Comparison of ENCODE assay signal across 8 mouse cellular contexts in genomic region chr10:77984660-77985059, GRCm38 (mm10). TPM values are rescaled to one million over a fixed set of nuclear protein-coding genes. Genes with fewer than 3 reads are reported as not detected.
DNase-seq lines count a peak whose midpoint lies in the region; ATAC-seq and TF ChIP-seq lines count a peak whose summit lies in the region.

No protein-coding gene starts in this region.

- no peak for TF ChIP-seq CTCF in Patski (IDR thresholded peaks at IDR 0.05)

- H3K9me3 ChIP-seq in forebrain, embryonic 12.5 days, result no peaks in the 10 kb centered on the region
- no peaks in the 10 kb centered on the region for H3K9me3 ChIP-seq in hindbrain, embryonic 10.5 days

- no peak overlapping the region for H3K4me3 ChIP-seq in forebrain, embryonic 12.5 days (replicated peaks)
- no peak overlapping the region for H3K4me3 ChIP-seq in hindbrain, embryonic 10.5 days

- no peak overlapping the region for H3K9ac ChIP-seq in forebrain, embryonic 12.5 days

- H3K4me2 ChIP-seq in forebrain, embryonic 12.5 days, result no peak overlapping the region

- DNase-seq in Patski (ENCODE audit: low read depth, low spot score), result peak; percentile 28
- peak; percentile 84 for DNase-seq in c-Kit-positive CD71-positive TER-119-positive erythroid progenitor cells, embryonic 14.5 days (ENCODE audit: low spot score)
- peak; percentile 74 for DNase-seq in hindbrain, embryonic 10.5 days (ENCODE audit: low spot score)
- peak; percentile 72 to 81 for DNase-seq in layer of hippocampus, postnatal 14 days (ENCODE audit: low spot score in 2 of 2)
- DNase-seq in lung, postnatal 36 days, result peak; percentile 80
- peak; percentile 77 for DNase-seq in retina, postnatal 7 days (ENCODE audit: low read depth, low spot score)
- peak; percentile 59 for DNase-seq in yolk sac, embryonic 10.5 days (ENCODE audit: low spot score)

- peak; percentile 61 for ATAC-seq in Patski
- peak; percentile 70 for ATAC-seq in forebrain, embryonic 12.5 days (ENCODE audit: low FRiP score)

- POLR2A ChIA-PET in Patski (lab: Charles Lee), result interaction anchor here (0.7 to 1.5 kb wide), 2 partner anchors 25 to 32 kb away, joined by 3 to 4 read pairs; partner anchors contain the start of gene Pfkl

- in situ Hi-C loops in Patski (cut with MboI; ENCODE audit: low pct_unique_long_range_greater_than_20kb), result loop anchor here (5.0 kb wide), 1 partner anchor 62 kb away; no protein-coding TSS in a partner anchor

- CTCF ChIA-PET in Patski (lab: Charles Lee), result interaction anchor here (0.8 to 2.3 kb wide), 9 partner anchors 8 to 163 kb away, joined by 3 to 17 read pairs (median 5); no protein-coding TSS in a partner anchor

- no peaks in the 10 kb centered on the region for H3K27me3 ChIP-seq in Patski
- H3K27me3 ChIP-seq in forebrain, embryonic 12.5 days, result no peaks in the 10 kb centered on the region
- no peaks in the 10 kb centered on the region for H3K27me3 ChIP-seq in hindbrain, embryonic 10.5 days (ENCODE audit: insufficient read depth, poor library complexity, severe bottlenecking)

- H3K27ac ChIP-seq in forebrain, embryonic 12.5 days, result no peak overlapping the region
- no peak overlapping the region for H3K27ac ChIP-seq in hindbrain, embryonic 10.5 days

- WGBS in forebrain, embryonic 12.5 days, result 3% methylated on average over 4 of the region's 4 CpGs
- WGBS in hindbrain, embryonic 10.5 days, result 4% methylated on average over 4 of the region's 4 CpGs

- H3K4me1 ChIP-seq in forebrain, embryonic 12.5 days, result no peaks in the 10 kb centered on the region
- H3K4me1 ChIP-seq in hindbrain, embryonic 10.5 days (replicated peaks), result peaks cover 6% of the 10 kb centered on the region

- H3K36me3 ChIP-seq in forebrain, embryonic 12.5 days (replicated peaks), result peaks cover 56% of the 10 kb centered on the region
- peaks cover 80% of the 10 kb centered on the region for H3K36me3 ChIP-seq in hindbrain, embryonic 10.5 days

RNA-seq across cellular contexts. Expression of gene 1810043G02Rik, which starts 6.3 kb away (rescaled TPM):
- 38.5 TPM for polyA plus RNA-seq in Patski (2021)
- polyA plus RNA-seq in forebrain, embryonic 12.5 days (2016; fragmentation: Nextera tagmentation; extraction: Ambion mirVana), result 28.1 and 32.2 TPM in 2 replicates
- polyA plus RNA-seq in hindbrain, embryonic 10.5 days (2016; fragmentation: Nextera tagmentation; extraction: Ambion mirVana), result 40.7 and 42.9 TPM in 2 replicates
- 10 to 100 TPM; 35.2 to 37.4 TPM for total RNA-seq in layer of hippocampus, postnatal 14 days (2021)

RNA-seq across cellular contexts. Expression of gene Trpm2, which starts 14.3 kb away (rescaled TPM):
- 0.21 TPM for polyA plus RNA-seq in Patski (2021)
- polyA plus RNA-seq in forebrain, embryonic 12.5 days (2016; fragmentation: Nextera tagmentation; extraction: Ambion mirVana), result 0.62 and 1.1 TPM in 2 replicates
- 0.88 and 1.2 TPM in 2 replicates for polyA plus RNA-seq in hindbrain, embryonic 10.5 days (2016; fragmentation: Nextera tagmentation; extraction: Ambion mirVana)
- 10 to 100 TPM; 31.3 to 32.6 TPM for total RNA-seq in layer of hippocampus, postnatal 14 days (2021)

RNA-seq across cellular contexts. Expression of gene Pfkl, which starts 25.2 kb away (rescaled TPM):
- 131 TPM for polyA plus RNA-seq in Patski (2021)
- 134 and 135 TPM in 2 replicates for polyA plus RNA-seq in forebrain, embryonic 12.5 days (2016; fragmentation: Nextera tagmentation; extraction: Ambion mirVana)
- 187 and 243 TPM in 2 replicates for polyA plus RNA-seq in hindbrain, embryonic 10.5 days (2016; fragmentation: Nextera tagmentation; extraction: Ambion mirVana)
- 100 to 1,000 TPM; 155 to 164 TPM for total RNA-seq in layer of hippocampus, postnatal 14 days (2021)

RNA-seq across cellular contexts. Expression of gene Dnmt3l, which starts 57.1 kb away (rescaled TPM):
- 0.26 TPM for polyA plus RNA-seq in Patski (2021)
- polyA plus RNA-seq in forebrain, embryonic 12.5 days (2016; fragmentation: Nextera tagmentation; extraction: Ambion mirVana), result not detected in 2 replicates
- polyA plus RNA-seq in hindbrain, embryonic 10.5 days (2016; fragmentation: Nextera tagmentation; extraction: Ambion mirVana), result not detected in 2 replicates
- total RNA-seq in layer of hippocampus, postnatal 14 days (2021), result under 1 TPM; 0.39 to 0.57 TPM

RNA-seq across cellular contexts. Expression of gene Aire, which starts 58.8 kb away (rescaled TPM):
- 0.13 TPM for polyA plus RNA-seq in Patski (2021)
- polyA plus RNA-seq in forebrain, embryonic 12.5 days (2016; fragmentation: Nextera tagmentation; extraction: Ambion mirVana), result 0.11 and 0.19 TPM in 2 replicates
- polyA plus RNA-seq in hindbrain, embryonic 10.5 days (2016; fragmentation: Nextera tagmentation; extraction: Ambion mirVana), result 0.36 TPM in 1 of 2 replicates, not detected in the other
- total RNA-seq in layer of hippocampus, postnatal 14 days (2021), result under 1 TPM; 0.16 to 0.45 TPM

Comparison
In these comparisons a context has a peak if more than half of its experiments do, and no peak if none do; other contexts are left out.
1. DNase-seq: peak in every context shown above with its lines; median percentile 84 in c-Kit-positive CD71-positive TER-119-positive erythroid progenitor cells, embryonic 14.5 days; 80 in lung, postnatal 36 days; 77 in retina, postnatal 7 days; 76 in layer of hippocampus, postnatal 14 days; 74 in hindbrain, embryonic 10.5 days; 59 in yolk sac, embryonic 10.5 days; 28 in Patski.